Mouse (Mus musculus) urinary bladder, postnatal 10 days (tissue): ENCODE measurements around the gene Pitpnm3.

Experiments used
- DNase-seq: peaks from one replicate; pipeline ENCODE4 v3.0.0; 2022; ENCODE audit warnings: low spot score

The Pitpnm3 gene

GRCm38 (mm10) chr11:72094442-72094841 is 41.1 kb downstream of the Pitpnm3 start:
- DNase-seq: no peak

- no peak for DNase-seq
These were observed 43.2 kb downstream of the Pitpnm3 start for GRCm38 (mm10) chr11:72092390-72092789.

- no peak for DNase-seq
These were observed 49.1 kb downstream of the Pitpnm3 start for GRCm38 (mm10) chr11:72086251-72087046.

DNA sequence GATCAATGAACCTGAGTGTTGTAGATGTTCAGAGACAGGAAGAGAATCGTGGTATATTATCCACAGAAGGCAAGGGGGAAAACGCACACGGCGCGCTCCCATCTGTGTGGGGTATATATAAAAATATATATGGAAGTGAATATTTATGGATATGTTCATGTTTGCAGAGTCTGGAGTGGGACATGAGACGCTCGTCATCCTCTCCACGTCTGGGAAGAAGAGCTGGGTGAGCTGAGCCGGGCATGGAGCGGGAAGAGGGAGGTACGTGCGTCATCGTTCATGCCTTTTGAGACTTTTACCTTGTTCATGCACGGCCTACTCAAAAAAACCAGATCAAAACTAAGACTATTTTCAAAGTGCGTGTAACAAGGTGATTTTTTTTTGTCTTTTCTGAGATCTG is 51.2 kb downstream of the Pitpnm3 start:
- DNase-seq: no peak

DNA sequence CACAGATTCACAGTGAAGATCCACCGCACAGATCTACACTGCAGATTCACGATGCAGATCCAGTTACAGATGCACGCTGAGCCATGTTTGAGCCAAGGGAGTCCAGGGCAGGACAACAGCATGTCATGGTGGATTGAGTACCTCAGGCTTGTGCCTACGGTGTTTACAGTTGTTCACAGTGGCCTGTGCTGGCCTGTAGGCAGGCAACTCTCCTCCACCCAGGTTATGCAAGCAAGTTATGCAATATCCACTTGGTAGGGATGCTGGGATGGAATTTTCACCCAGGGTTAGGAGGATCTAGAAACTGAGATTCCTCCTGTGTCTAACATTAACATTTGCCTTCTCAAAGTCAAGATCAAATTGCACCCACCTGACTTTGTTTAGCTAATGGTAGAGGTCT is 53.0 kb downstream of the Pitpnm3 start:
- DNase-seq: no peak

DNA sequence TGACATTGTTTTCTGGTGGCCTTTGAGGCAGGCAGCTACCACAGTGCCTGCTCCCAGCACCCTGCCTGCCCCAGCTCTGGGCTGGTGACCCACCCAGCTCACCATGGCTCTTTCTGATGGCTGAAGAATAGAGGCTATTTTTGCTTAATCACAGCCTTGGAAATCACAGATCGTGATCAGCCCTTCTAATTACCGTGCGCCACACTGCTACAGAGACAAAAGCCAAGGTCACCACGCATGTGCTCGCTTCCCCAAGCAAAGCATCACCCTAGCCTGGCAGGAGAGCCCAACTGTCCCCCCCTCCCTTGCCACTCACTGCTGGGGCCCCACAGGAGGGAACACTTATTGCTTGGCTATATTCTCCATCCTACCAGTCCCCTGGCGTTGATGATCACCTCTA is 55.1 kb downstream of the Pitpnm3 start:
- no peak for DNase-seq

DNA sequence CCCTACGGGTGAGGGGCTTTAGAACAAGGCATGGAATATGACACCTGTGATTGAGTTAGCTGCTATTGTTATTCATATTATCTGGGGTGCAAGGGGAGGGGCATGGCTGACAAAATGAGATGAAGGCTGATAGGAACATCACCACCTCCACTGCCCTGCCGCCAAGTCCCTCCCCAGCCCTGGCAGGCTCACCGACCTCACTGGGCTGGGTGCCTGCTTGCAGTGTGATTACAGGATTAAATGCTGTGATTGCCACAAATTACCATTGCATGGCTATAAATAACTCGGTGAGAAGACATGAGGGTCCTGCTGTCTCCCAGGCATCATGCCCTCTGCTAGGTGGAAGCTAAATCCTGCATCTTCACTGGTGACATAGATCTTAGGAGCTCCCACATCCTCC is 56.9 kb downstream of the Pitpnm3 start:
- no peak for DNase-seq

- DNase-seq: no peak
These were observed 57.5 kb downstream of the Pitpnm3 start for GRCm38 (mm10) chr11:72078056-72078455.

DNA sequence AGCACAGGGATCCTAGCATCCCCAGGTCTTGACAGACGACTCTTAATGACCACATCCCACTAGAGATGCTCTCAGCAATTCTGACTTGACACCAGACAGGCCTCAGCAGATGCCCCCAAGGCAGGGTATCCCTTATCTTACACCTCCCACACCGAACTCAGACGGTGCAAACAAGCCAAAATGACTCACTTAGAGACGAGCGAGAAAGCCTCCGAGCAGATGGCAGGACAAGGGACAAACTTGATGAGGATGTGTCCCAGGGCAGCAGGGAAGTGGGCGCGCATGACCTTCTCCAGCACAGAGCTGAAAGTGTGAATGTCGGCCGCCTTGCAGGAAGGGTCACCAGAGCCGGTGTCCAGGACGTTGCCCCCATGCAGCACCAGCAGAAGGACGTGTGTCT is 61.3 kb downstream of the Pitpnm3 start:
- DNase-seq: no peak

GRCm38 (mm10) chr11:72072331-72072905 is 63.2 kb downstream of the Pitpnm3 start:
- DNase-seq: no peak

DNA sequence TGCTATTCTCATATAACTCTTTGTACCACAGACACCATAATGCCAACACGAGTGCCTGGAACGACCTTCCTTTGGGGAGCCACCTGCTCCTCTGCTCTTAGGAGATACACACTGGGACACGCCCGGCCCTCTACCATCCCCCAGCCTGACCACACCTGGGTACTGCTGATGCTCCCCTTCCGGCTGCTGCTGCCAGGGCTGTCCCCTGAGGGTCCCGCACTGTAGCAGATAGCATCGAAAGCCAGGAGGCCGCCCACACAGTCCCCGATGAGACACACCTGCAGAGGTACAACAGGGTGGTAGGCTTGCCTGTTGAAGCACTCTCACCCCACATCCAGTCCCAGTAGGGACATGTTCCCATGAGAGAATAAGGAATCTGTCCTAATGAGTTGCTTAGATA is 64.8 kb downstream of the Pitpnm3 start:
- no peak for DNase-seq

GRCm38 (mm10) chr11:72068026-72068425 is 67.6 kb downstream of the Pitpnm3 start:
- DNase-seq: no peak

DNA sequence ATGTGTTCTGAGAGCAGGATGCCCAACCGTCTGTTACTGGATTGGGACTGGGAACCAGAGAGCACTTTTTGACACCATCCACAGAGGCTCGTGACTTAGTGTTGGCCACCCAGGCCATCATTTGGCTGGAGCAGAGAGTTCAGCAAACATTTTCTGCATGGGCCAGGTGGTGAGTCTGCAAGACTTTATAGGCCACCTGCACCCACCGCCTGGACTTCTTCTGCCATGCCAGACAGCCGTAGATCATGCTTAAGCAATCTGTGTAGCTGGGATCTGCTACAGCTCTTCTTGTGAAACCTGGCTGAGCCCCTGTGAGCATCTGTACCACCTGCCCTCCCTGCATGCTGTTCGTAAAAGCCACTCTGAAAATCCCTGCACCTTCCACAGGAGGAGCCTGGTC is 68.3 kb downstream of the Pitpnm3 start:
- DNase-seq: no peak

GRCm38 (mm10) chr11:72066330-72066729 is 69.2 kb downstream of the Pitpnm3 start:
- DNase-seq: no peak

GRCm38 (mm10) chr11:72065103-72065502 is 70.5 kb downstream of the Pitpnm3 start:
- no peak for DNase-seq

GRCm38 (mm10) chr11:72064414-72064813 is 71.2 kb downstream of the Pitpnm3 start:
- no peak for DNase-seq

GRCm38 (mm10) chr11:72061093-72061620 is 74.4 kb downstream of the Pitpnm3 start:
- DNase-seq: no peak

- no peak for DNase-seq
These were observed 75.2 kb downstream of the Pitpnm3 start for GRCm38 (mm10) chr11:72060416-72060815.

DNA sequence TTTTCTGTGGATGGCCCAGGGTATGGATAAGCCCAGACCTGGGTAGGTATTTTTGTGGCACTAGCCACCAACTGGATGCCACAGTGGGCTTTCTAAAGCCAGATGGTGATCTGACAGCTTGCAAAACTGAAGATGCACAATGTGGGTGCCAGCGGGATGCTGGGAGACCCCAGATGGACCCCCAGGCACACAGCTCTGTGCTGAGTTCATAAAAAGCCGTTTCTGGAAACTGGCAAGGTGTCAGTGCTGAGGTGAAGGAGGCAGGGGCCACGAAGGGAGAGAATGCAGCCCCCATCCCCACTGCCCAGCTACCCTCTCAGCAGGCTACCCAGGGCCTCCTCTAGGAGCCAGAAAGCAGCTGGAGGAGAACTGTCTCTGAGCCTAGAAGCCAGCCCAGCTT is 78.4 kb downstream of the Pitpnm3 start:
- no peak for DNase-seq

DNA sequence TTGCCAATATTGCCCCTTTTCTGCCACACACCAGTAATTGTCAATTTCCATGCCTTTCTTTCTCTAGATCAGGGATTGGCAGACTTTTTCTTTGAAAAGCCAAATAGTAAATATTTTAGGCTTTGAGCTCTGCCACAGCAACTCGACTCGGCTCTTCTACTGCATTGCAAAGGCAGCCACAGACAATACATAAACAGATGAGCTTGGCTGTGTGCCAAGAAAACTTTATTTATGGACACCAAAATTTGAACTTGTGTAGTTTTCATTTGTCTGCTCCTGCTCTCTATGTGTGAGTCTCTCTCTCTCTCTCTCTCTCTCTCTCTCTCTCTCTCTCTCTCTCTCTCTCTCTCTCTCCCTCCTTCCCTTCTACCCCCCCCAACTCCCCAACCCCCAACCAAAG is 80.4 kb downstream of the Pitpnm3 start:
- no peak for DNase-seq

DNA sequence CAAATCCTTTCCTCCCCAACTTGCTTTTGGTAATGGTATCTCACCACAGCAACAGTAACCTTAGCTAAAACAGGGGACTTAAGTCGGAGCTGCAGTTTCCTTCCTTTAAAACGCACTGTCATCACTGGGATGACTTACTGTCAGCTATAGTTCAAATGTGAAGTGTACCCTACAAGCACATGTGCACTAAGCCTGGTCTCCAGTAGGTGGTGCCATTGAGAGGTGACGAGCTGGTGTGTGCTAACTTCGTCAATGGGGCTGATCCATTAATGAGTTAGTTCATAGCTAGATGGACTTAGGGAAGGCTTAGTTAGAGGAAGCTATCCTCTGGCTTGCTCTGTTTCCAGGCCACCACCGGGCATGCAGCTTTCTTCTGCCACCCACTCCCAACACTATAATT is 82.9 kb downstream of the Pitpnm3 start:
- no peak for DNase-seq

DNA sequence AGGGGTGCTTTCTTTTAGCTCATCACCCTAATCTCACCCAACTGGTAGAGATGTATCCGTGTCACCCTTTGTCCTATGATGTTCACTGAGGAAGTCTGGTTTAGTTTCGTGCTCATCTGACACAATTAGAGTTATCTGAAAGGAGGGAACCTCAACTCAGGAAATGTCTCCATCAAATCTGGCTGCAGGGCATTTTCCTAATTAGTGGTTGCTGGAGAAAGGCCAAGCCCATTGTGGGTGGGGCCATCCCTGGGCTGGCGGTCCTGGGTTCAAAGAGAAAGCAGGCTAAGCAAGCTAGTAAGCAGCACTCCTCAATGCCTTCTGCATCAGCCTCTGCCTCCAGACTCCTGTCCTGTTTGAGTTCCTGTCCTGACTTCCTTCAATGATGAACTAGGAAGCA is 83.4 kb downstream of the Pitpnm3 start:
- no peak for DNase-seq
